Mouse (Mus musculus) adrenal gland, adult 18-20 months (tissue): ENCODE results near the gene Olfr478. TPM values are rescaled to one million over a fixed set of nuclear protein-coding genes. Genes with fewer than 3 reads are reported as not detected.
"Not testable (repeated sequence)": the region's sequence is repeated elsewhere in the genome, so short reads cannot be mapped to it uniquely, and the experiment has no call there.

ENCODE experiments used
- DNase-seq, 2 experiments: peaks; one replicate each; pipeline ENCODE4 v3.0.0; 2021 to 2022; ENCODE audit warnings: low spot score in 2 of 2
- long read RNA-seq, 2 experiments: library from polyadenylated mRNA; stranded (forward); transcript quantifications; one replicate each; pipeline ENCODE4 v2.0.0; 2021
- total RNA-seq, 2 experiments: library from RNA; stranded (reverse); gene quantifications; 1 replicate in 1 of 2; 2 replicates in 1 of 2; pipeline ENCODE4 v1.2.3; 2021

The Olfr478 gene
- not detected for total RNA-seq
- long read RNA-seq, experiment 1: 0 reads
- long read RNA-seq, experiment 2: 0 reads

DNA sequence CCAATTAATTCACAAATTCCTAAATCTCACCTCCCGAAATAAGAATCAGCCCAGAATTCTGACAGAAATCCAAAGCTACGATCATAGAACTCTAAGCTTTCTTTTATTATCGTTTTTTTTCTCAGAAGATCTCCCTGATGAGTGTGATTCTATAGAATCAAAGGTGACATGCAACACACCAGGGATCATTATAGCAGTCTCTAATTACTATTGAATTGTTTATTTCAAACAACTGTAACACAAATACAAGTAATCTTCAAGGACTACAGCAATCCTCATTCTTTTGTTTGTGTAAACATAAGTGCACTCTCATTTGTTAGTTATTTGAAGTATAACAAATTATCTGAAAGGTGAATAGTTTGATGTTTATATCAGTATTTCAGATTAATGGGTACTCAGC is at the start of gene Olfr478:
Gene Olfr478, minus strand, starts transcription at position 101 of the 400 bp plus-strand sequence.
- no peak for DNase-seq

DNA sequence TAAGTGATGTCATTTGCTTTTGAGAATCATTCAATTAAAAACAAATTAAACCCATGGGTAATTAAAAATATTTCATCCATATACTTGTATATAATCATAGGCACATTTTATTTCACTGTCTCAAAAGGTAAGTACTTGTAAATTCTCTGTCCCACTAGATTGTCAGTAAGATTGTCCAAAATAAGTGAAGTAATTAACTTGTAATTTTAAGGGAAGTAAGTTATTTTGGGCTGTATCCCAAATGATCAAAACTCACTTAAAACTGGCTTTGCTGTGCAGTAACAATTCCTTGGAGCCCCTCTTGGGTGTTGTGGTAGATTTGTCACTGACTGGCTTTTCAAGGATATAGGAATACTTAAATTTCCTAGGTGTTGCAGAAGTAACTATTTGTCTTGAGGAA is 45.8 kb upstream of the Olfr478 start, which contains the start of gene Olfr481:
Gene Olfr481, plus strand, starts transcription at position 301 of the 400 bp plus-strand sequence.
- DNase-seq: no peak

DNA sequence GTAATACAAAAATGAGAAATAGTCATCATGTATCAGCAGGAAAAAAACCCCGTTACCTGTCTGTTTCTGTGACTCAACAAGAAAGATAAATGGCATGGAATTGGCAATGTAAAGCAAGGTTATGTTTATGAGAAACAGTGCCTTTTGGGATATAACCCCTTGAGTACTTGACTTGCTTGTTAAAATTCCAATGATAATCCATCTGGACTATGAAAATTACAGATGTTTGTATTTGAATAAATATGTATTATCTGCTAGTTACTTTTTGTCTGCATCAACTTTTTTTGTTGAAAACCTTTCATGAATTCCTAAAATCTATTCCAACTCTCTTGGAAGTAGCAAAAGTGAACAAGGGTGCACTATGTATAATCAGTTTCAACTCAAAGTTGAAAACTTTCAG is 33.5 kb upstream of the Olfr478 start, which contains the start of gene Olfr480:
Gene Olfr480, minus strand, starts transcription at position 101 of the 400 bp plus-strand sequence.
- no peak for DNase-seq

- DNase-seq: no peak
These were observed 16.6 kb upstream of the Olfr478 start, which contains the start of gene Olfr479 for GRCm38 (mm10) chr7:108050393-108050792. Olfr479 (plus strand) TSS chr7:108050693.

DNA sequence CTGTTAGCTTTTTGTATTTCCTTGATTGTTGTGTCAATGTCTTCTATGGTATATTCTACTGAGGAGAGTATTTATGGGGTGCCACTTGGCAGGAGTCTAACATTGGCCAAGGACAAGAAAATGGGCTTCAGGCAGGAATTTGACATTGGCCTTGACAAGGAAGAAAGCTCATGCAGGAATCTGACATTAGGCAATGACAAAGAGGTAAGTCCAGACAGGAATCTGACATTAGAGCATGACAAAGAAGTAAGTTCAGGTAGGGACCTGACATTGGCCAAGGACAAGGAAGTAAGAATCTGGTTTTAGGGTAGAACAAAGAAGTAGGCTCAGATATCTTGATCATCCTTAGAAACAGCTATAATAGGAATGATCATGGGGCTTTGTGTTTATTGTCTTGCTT is 19.5 kb downstream of the Olfr478 start:
- not testable (repeated sequence) for DNase-seq

DNA sequence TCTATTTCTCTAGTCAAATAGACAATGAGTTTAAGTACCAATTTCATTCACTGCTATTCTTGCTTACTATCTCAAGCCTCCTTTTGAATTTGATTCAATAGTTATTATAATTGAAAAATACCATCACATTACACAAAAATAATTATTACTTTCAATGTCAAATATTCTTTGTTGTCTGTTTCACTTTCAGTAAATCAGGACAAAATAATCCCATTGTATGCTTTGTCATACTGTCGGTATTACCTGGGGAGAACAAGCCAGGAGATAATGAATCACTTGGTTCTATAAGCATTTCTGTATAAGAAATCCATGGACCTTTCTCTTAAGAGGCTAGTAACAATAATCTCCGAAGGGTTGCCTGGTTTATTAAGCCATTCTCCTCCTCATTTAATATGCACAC is 47.4 kb downstream of the Olfr478 start, which contains the start of gene Olfr477:
Gene Olfr477, plus strand, starts transcription at position 301 of the 400 bp plus-strand sequence.
- no peak for DNase-seq

Other genes with a start within 250 kb of the Olfr478 start
- not detected for gene Ovch2, start 232.8 kb downstream of the Olfr478 start, total RNA-seq
- not detected for gene Olfr467, start 221.7 kb downstream of the Olfr478 start, total RNA-seq
- not detected for gene Olfr469, start 208.4 kb downstream of the Olfr478 start, total RNA-seq
- not detected for gene Olfr470, start 186.5 kb downstream of the Olfr478 start, total RNA-seq
- not detected for gene Olfr472, start 136.1 kb downstream of the Olfr478 start, total RNA-seq
- gene Olfr473, start 103.5 kb downstream of the Olfr478 start, total RNA-seq: not detected
- gene Olfr474, start 79.3 kb downstream of the Olfr478 start, total RNA-seq: not detected
- gene Olfr476, start 69.2 kb downstream of the Olfr478 start, total RNA-seq: not detected
- gene Olfr477, start 47.3 kb downstream of the Olfr478 start, total RNA-seq: not detected
- gene Olfr479, start 16.7 kb upstream of the Olfr478 start, total RNA-seq: not detected
- not detected for gene Olfr480, start 33.4 kb upstream of the Olfr478 start, total RNA-seq
- gene Olfr481, start 45.9 kb upstream of the Olfr478 start, total RNA-seq: not detected
- gene Olfr482, start 63.6 kb upstream of the Olfr478 start, total RNA-seq: 1 to 10 TPM; 1.9 to 2.0 TPM
- not detected for gene Olfr483, start 66.9 kb upstream of the Olfr478 start, total RNA-seq
- not detected for gene Olfr484, start 93.5 kb upstream of the Olfr478 start, total RNA-seq
- not detected for gene Olfr485, start 125.9 kb upstream of the Olfr478 start, total RNA-seq
- gene Olfr486, start 138.8 kb upstream of the Olfr478 start, total RNA-seq: not detected
- not detected for gene Olfr487, start 180.6 kb upstream of the Olfr478 start, total RNA-seq
- not detected for gene Olfr488, start 224.4 kb upstream of the Olfr478 start, total RNA-seq